Mouse (Mus musculus) midbrain, embryonic 14.5 days (tissue): ENCODE results near the gene Agrp. TPM values are rescaled to one million over a fixed set of nuclear protein-coding genes. Genes with fewer than 3 reads are reported as not detected.

ENCODE experiments used
- ATAC-seq: fragments of 200-750 bp; cut with Nextera tagmentation; 2 replicates; pipeline ENCODE4 v1.8.0; 2017; ENCODE audit warnings: moderate number of reproducible peaks, moderate library complexity; ENCODE audit not compliant: low FRiP score, low TSS enrichment
- DNase-seq: peaks from one replicate; pipeline ENCODE4 v3.0.0-alpha.2; 2015
- H3K27ac ChIP-seq: fragments of 300-500 bp; sonication (generic); replicated peaks from 2 replicates; pipeline ENCODE4 v1.5.1; 2014; ENCODE audit warnings: mild to moderate bottlenecking, low read depth, low read length, moderate library complexity
- H3K27me3 ChIP-seq: fragments of 300-500 bp; sonication (generic); 2 replicates; pipeline ENCODE4 v1.6.1; 2014; ENCODE audit warnings: low read length, control low read depth, mixed read lengths; ENCODE audit not compliant: control insufficient read depth, insufficient read depth
- H3K36me3 ChIP-seq: fragments of 300-500 bp; sonication (generic); 2 replicates; pipeline ENCODE4 v1.6.1; 2014; ENCODE audit warnings: low read length, control low read depth; ENCODE audit not compliant: control insufficient read depth, insufficient read depth
- H3K4me1 ChIP-seq: fragments of 300-500 bp; sonication (generic); 2 replicates; pipeline ENCODE4 v1.6.1; 2014; ENCODE audit warnings: mild to moderate bottlenecking, antibody characterized with exemption, low read length, control low read depth; ENCODE audit not compliant: control insufficient read depth, insufficient read depth
- H3K4me2 ChIP-seq: fragments of 300-500 bp; sonication (generic); 2 replicates; pipeline ENCODE4 v1.6.1; 2014; ENCODE audit warnings: mild to moderate bottlenecking, low read length, moderate library complexity
- H3K4me3 ChIP-seq: fragments of 300-500 bp; sonication (generic); replicated peaks from 2 replicates; pipeline ENCODE4 v1.5.1; 2014; ENCODE audit warnings: low read depth, low read length
- H3K9ac ChIP-seq: fragments of 300-500 bp; sonication (generic); replicated peaks from 2 replicates; pipeline ENCODE4 v1.6.1; 2014; ENCODE audit warnings: mild to moderate bottlenecking, low read length, moderate library complexity
- H3K9me3 ChIP-seq: fragments of 300-500 bp; sonication (generic); 2 replicates; pipeline ENCODE4 v1.6.1; 2016; ENCODE audit warnings: low read length, control low read depth, mixed read lengths; ENCODE audit not compliant: control insufficient read depth
- WGBS: fragments of 180-500 bp; shearing (Covaris S2); extraction: QIAGEN DNeasy Blood & Tissue Kit; methylation state at CpG from one replicate; pipeline ENCODE4 v1.1.7; 2014; 5-methylcytosine and 5-hydroxymethylcytosine counted together
- polyA plus RNA-seq: library from polyadenylated mRNA; unstranded; fragments of >200 nt; fragmentation: Nextera tagmentation; extraction: Ambion mirVana; gene quantifications from 2 replicates; pipeline ENCODE4 v1.2.1, GENCODE M21; 2014

Agrp gene
- polyA plus RNA-seq, 1 experiment from 2014 or later: 1.1 TPM

DNA sequence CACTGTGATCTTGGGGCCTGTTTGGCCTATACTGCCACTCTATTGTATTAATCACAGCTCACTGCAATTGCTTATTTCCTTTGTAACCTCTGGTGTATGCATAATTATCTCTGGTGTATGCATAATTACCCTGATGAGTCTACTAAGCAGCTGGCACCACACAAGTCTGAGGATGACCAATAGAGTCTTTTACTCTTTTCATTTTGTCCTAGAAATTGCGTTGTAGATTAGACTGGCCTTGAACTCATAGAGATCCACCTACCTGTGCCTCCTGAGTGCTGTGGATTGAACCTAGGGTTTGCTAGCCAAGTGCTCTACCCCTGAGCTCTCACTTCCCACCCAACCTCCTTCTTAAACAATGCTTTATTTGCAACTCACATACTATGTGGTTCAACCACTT, 11.1 kb downstream of the Agrp start:
- peaks cover 20% of the 10 kb centered on the region for H3K36me3 ChIP-seq
- DNase-seq (no peak), ATAC-seq (no peak)
- H3K9me3 ChIP-seq: no peaks in the 10 kb centered on the region
- H3K4me3 ChIP-seq: no peak overlapping the region
- H3K4me2 ChIP-seq: no peak overlapping the region
- 76% methylated on average over 1 of the region's 1 CpGs for WGBS
- H3K9ac ChIP-seq: no peak overlapping the region
- no peaks in the 10 kb centered on the region for H3K27me3 ChIP-seq
- H3K27ac ChIP-seq: no peak overlapping the region
- no peaks in the 10 kb centered on the region for H3K4me1 ChIP-seq

DNA sequence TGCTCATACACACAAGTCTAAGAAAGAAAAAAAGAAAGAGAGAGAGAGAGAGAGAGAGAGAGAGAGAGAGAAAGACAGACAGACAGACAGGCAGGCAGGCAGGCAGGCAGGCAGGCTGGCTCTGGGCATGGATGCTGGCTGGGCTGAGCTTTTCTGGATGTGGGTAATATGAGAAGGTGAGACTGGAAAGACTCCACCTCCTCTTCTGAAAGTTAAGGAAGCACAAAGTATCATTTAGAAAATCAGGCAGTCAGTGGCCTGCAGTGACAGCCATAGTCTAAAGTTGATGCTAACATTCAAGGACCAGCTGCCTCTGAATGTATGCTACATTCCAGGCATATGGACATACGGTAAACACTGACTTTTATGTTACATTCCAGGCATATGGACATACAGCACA, 12.4 kb downstream of the Agrp start:
- Histone ChIP-seq H3K9ac (no peak overlapping the region), H3K27me3 (no peaks in the 10 kb centered on the region), H3K9me3 (no peaks in the 10 kb centered on the region), H3K4me3 (no peak overlapping the region), H3K4me2 (no peak overlapping the region), H3K36me3 (peaks cover 33% of the 10 kb centered on the region), H3K4me1 (no peaks in the 10 kb centered on the region), H3K27ac (no peak overlapping the region)
- WGBS: 77% methylated on average over 1 of the region's 1 CpGs
- DNase-seq (no peak), ATAC-seq (no peak)

GRCm38 (mm10) chr8:105624401-105624800, 12.8 kb downstream of the Agrp start:
- H3K36me3 ChIP-seq: peaks cover 37% of the 10 kb centered on the region
- DNase-seq: no peak
- no peaks in the 10 kb centered on the region for H3K27me3 ChIP-seq
- H3K9me3 ChIP-seq: no peaks in the 10 kb centered on the region
- no peak overlapping the region for H3K27ac ChIP-seq
- 66% methylated on average over 3 of the region's 3 CpGs for WGBS
- ATAC-seq: no peak
- H3K9ac ChIP-seq: no peak overlapping the region; the same call in 1 of the 2 replicates
- no peak overlapping the region for H3K4me2 ChIP-seq
- no peaks in the 10 kb centered on the region for H3K4me1 ChIP-seq
- no peak overlapping the region for H3K4me3 ChIP-seq

DNA sequence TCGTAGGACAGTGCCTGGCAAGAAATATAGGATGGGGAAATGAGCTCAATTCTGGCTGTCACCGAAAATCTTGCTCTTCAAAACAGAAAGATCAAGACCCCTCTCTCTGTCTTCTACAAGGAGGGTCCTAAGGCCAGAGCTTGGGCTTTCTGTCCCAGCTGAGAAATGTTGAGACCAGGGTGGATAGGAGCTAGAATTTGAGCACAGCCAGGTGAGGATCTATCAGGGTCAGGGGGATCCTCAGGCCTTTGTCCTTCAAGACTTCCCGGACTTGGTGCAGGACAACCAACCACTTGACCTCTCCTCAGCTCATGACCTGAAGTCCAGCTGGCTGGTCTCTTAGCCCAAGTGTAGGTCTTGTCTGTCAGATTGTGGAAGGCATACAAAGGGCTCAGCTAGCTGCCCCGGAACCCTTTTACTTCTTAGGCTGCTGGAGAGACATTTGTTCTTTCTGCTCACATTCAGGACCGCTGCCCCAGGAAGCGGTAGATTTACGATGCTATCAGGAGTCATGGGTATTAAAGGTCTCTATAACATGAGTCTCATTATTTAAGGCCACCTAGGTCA, 13.4 kb downstream of the Agrp start:
- no peak overlapping the region for H3K4me3 ChIP-seq
- 52% methylated on average over 7 of the region's 7 CpGs for WGBS
- no peaks in the 10 kb centered on the region for H3K27me3 ChIP-seq
- DNase-seq (no peak), ATAC-seq (no peak)
- no peak overlapping the region; the same call in 1 of the 2 replicates for H3K9ac ChIP-seq
- H3K27ac ChIP-seq: no peak overlapping the region
- H3K9me3 ChIP-seq: no peaks in the 10 kb centered on the region
- no peak overlapping the region for H3K4me2 ChIP-seq
- peaks cover 43% of the 10 kb centered on the region for H3K36me3 ChIP-seq
- H3K4me1 ChIP-seq: no peaks in the 10 kb centered on the region

- Histone ChIP-seq H3K4me3 (no peak overlapping the region), H3K4me2 (no peak overlapping the region), H3K36me3 (peaks cover 50% of the 10 kb centered on the region), H3K9me3 (no peaks in the 10 kb centered on the region), H3K27me3 (no peaks in the 10 kb centered on the region), H3K27ac (no peak overlapping the region), H3K9ac (no peak overlapping the region), H3K4me1 (no peaks in the 10 kb centered on the region)
- ATAC-seq (no peak), DNase-seq (no peak)
- 42% methylated on average over 5 of the region's 5 CpGs for WGBS
Measured at GRCm38 (mm10) chr8:105623118-105623517, 14.1 kb downstream of the Agrp start.

GRCm38 (mm10) chr8:105622421-105622920, 14.7 kb downstream of the Agrp start:
- WGBS: 7% methylated on average over 8 of the region's 8 CpGs
- Histone ChIP-seq H3K4me2 (no peak overlapping the region), H3K36me3 (peaks cover 56% of the 10 kb centered on the region), H3K4me1 (no peaks in the 10 kb centered on the region), H3K27me3 (no peaks in the 10 kb centered on the region), H3K9me3 (no peaks in the 10 kb centered on the region), H3K9ac (no peak overlapping the region), H3K27ac (peak overlapping the region; percentile 73; the same call in 1 of the 2 replicates), H3K4me3 (no peak overlapping the region)
- DNase-seq: peak; percentile 96
- ATAC-seq: peak; percentile 76; the same call in 1 of the 2 replicates

GRCm38 (mm10) chr8:105621841-105622240, 15.4 kb downstream of the Agrp start:
- ATAC-seq (0 out of 2 replicates have a peak, but pooled peaks have one; percentile 15), DNase-seq (peak; percentile 51)
- WGBS: 40% methylated on average over 4 of the region's 4 CpGs

GRCm38 (mm10) chr8:105620946-105621720, 16.1 kb downstream of the Agrp start:
- no peak for ATAC-seq

More at GRCm38 (mm10) chr8:105621841-105622240, 15.4 kb downstream of the Agrp start:
- Histone ChIP-seq H3K27ac (peak overlapping the region; percentile 73; the same call in 1 of the 2 replicates), H3K27me3 (no peaks in the 10 kb centered on the region), H3K9me3 (no peaks in the 10 kb centered on the region), H3K4me1 (no peaks in the 10 kb centered on the region), H3K4me2 (no peak overlapping the region), H3K9ac (no peak overlapping the region; the same call in 1 of the 2 replicates), H3K36me3 (peaks cover 62% of the 10 kb centered on the region), H3K4me3 (no peak overlapping the region)

More at GRCm38 (mm10) chr8:105620946-105621720, 16.1 kb downstream of the Agrp start:
- H3K4me1 ChIP-seq: no peaks in the 10 kb centered on the region
- H3K9me3 ChIP-seq: no peaks in the 10 kb centered on the region
- no peak overlapping the region for H3K4me3 ChIP-seq
- DNase-seq: no peak
- no peaks in the 10 kb centered on the region for H3K27me3 ChIP-seq
- peaks cover 69% of the 10 kb centered on the region for H3K36me3 ChIP-seq
- no peak overlapping the region for H3K27ac ChIP-seq
- 91% methylated on average over 21 of the region's 21 CpGs for WGBS
- no peak overlapping the region for H3K4me2 ChIP-seq
- no peak overlapping the region; the same call in 1 of the 2 replicates for H3K9ac ChIP-seq
